Mouse (Mus musculus) ES-Bruce4 (cell line): ENCODE measurements around the gene Cdc42bpb. TPM values are rescaled to one million over a fixed set of nuclear protein-coding genes. Genes with fewer than 3 reads are reported as not detected.

ENCODE experiments used
- H3K27ac ChIP-seq: 2 replicates; pipeline ENCODE4 v1.5.1; 2012; ENCODE audit warnings: low read length, inconsistent platforms; ENCODE audit not compliant: insufficient read depth
- H3K27me3 ChIP-seq: 2 replicates; pipeline ENCODE4 v1.6.1; 2012; ENCODE audit warnings: mild to moderate bottlenecking, low read length, inconsistent platforms; ENCODE audit not compliant: control insufficient read depth, poor library complexity, insufficient read depth, severe bottlenecking
- H3K36me3 ChIP-seq: 2 replicates; pipeline ENCODE4 v1.6.1; 2012; ENCODE audit warnings: inconsistent platforms, mild to moderate bottlenecking, low read length, moderate library complexity; ENCODE audit not compliant: control insufficient read depth, poor library complexity, insufficient read depth, severe bottlenecking
- H3K4me1 ChIP-seq: one replicate; pipeline ENCODE4 v1.8.1; 2011; ENCODE audit warnings: low read length; ENCODE audit not compliant: control insufficient read depth, insufficient read depth
- H3K4me3 ChIP-seq: 2 replicates; pipeline ENCODE4 v1.5.1; 2011; ENCODE audit warnings: low read depth, mild to moderate bottlenecking, low read length
- H3K9ac ChIP-seq: 2 replicates; pipeline ENCODE4 v1.6.1; 2012; ENCODE audit warnings: low read depth, mild to moderate bottlenecking, inconsistent platforms; ENCODE audit not compliant: poor library complexity, severe bottlenecking
- H3K9me3 ChIP-seq: replicated peaks from 2 replicates; pipeline ENCODE4 v1.6.1; 2012; ENCODE audit warnings: mild to moderate bottlenecking, low read length, inconsistent platforms; ENCODE audit not compliant: control insufficient read depth, poor library complexity, insufficient read depth, severe bottlenecking
- CTCF ChIP-seq: IDR thresholded peaks from one replicate; pipeline ENCODE4 v1.8.1; 2011; ENCODE audit warnings: low read depth, low read length
- EP300 ChIP-seq: IDR thresholded peaks from 2 replicates; pipeline ENCODE4 v1.6.1; 2011; ENCODE audit warnings: low read depth, low read length; ENCODE audit not compliant: insufficient read depth
- POLR2A ChIP-seq: IDR thresholded peaks from one replicate; pipeline ENCODE4 v1.8.1; 2011; ENCODE audit warnings: low read length; ENCODE audit not compliant: insufficient read depth
- polyA plus RNA-seq: library from polyadenylated mRNA; stranded (reverse); fragments of >200 nt; gene quantifications from 2 replicates; pipeline ENCODE4 v1.2.4, GENCODE M21; 2011; ENCODE audit warnings: low read depth; ENCODE audit not compliant: missing spikeins, insufficient read depth, insufficient read length

The Cdc42bpb gene
- polyA plus RNA-seq, 1 experiment = 52.3 TPM

DNA sequence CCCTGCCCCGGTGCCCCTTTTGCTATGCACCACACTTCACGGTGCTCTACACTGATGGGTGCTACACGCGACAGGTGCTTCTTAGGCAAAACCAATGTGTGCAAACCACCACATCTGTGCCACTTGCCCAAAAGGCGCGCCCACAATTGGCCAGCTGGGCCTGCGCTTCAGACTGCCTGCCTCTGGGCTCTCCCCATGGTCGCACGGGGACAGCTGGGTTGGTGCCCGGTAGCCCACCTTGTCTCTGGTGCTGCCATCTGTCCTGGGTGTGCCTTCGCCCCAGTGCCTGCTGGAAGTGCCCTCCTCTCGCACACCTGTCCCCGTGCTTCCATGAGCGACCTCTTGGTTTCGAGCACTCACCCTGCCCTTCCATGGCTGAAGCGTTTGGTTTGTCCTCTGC lies 113.9 kb downstream of the Cdc42bpb start:
- no peaks in the 10 kb centered on the region for H3K4me1 ChIP-seq
- no peak overlapping the region for H3K4me3 ChIP-seq
- TF ChIP-seq POLR2A = no peak
- no peak for TF ChIP-seq CTCF
- TF ChIP-seq EP300 = no peak
- H3K27ac ChIP-seq = no peak overlapping the region
- no peaks in the 10 kb centered on the region for H3K9me3 ChIP-seq
- H3K27me3 ChIP-seq = no peaks in the 10 kb centered on the region
- no peak overlapping the region for H3K9ac ChIP-seq
- H3K36me3 ChIP-seq = no peaks in the 10 kb centered on the region

DNA sequence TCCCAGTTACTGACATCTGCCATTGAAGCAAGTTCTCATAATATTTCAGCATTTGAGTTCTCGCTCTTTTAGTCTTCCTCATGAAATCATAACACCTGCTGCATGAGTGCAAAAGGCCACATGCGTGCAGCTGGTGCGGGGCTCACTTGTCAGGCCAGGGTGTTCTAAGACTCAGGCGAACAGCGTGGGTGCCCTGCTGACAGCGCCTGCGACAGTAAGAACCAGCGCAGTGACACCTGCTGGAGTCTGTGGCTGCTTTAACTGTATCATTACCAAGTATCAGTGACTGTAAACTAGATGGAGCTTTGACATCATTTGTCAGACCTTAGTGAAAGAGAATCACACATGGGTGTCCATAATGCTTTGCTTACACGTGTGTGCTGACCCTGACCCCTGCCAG lies 126.3 kb downstream of the Cdc42bpb start:
- TF ChIP-seq POLR2A (no peak), CTCF (peak; percentile 12)

DNA sequence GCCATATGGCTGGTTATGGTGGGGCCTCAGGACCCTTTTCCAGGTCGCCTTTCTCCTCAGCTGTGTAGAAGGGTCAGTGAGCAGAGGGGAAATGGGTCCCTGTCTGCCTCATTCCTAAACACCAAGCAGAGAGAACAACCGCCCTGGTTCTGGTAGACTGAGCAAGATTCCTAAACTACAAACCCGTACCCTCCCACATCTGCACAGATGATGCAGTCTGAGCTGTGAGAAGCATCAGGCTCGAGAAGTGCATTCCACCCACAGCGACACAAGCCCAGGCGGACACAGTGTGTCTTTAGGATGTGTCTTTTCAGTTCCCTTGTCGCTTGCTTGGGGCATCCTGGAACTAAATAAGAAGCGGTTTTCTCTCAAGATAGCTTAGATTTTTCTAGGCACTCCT lies 127.4 kb downstream of the Cdc42bpb start:
- no peaks in the 10 kb centered on the region for H3K9me3 ChIP-seq
- no peak overlapping the region for H3K27ac ChIP-seq
- no peak for TF ChIP-seq EP300
- no peak for TF ChIP-seq POLR2A
- no peak for TF ChIP-seq CTCF
- no peaks in the 10 kb centered on the region for H3K36me3 ChIP-seq
- no peak overlapping the region for H3K4me3 ChIP-seq
- no peaks in the 10 kb centered on the region for H3K4me1 ChIP-seq
- H3K27me3 ChIP-seq = no peaks in the 10 kb centered on the region
- H3K9ac ChIP-seq = no peak overlapping the region

More for the DNA sequence above, 126.3 kb downstream of the Cdc42bpb start:
- H3K36me3 ChIP-seq = no peaks in the 10 kb centered on the region
- H3K4me3 ChIP-seq = no peak overlapping the region
- no peaks in the 10 kb centered on the region for H3K27me3 ChIP-seq
- H3K27ac ChIP-seq = no peak overlapping the region
- H3K9me3 ChIP-seq = no peaks in the 10 kb centered on the region
- no peaks in the 10 kb centered on the region for H3K4me1 ChIP-seq
- no peak overlapping the region for H3K9ac ChIP-seq

DNA sequence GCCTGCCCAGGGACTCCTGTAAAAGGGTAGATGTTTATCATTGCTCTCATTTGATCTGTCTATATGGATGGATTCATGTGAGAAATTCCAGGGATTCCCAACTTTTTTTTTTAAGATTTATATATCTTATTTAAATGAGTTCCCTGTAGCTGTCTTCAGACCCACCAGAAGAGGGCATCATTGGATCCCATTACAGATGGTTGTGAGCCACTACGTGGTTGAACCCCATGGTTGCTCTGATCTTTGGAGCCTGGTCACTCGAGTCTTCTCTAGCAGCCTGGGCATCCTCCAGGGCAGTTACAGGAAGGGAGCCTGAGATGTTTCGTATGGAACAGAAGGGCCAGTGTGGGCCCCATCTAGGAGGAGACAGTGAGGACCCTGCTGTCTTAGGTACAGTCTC lies 128.4 kb downstream of the Cdc42bpb start:
- Histone ChIP-seq H3K4me3 (no peak overlapping the region), H3K4me1 (no peaks in the 10 kb centered on the region), H3K9me3 (no peaks in the 10 kb centered on the region), H3K27ac (no peak overlapping the region), H3K36me3 (no peaks in the 10 kb centered on the region), H3K27me3 (no peaks in the 10 kb centered on the region), H3K9ac (no peak overlapping the region)
- TF ChIP-seq EP300 (no peak), POLR2A (no peak), CTCF (peak; percentile 3)

DNA sequence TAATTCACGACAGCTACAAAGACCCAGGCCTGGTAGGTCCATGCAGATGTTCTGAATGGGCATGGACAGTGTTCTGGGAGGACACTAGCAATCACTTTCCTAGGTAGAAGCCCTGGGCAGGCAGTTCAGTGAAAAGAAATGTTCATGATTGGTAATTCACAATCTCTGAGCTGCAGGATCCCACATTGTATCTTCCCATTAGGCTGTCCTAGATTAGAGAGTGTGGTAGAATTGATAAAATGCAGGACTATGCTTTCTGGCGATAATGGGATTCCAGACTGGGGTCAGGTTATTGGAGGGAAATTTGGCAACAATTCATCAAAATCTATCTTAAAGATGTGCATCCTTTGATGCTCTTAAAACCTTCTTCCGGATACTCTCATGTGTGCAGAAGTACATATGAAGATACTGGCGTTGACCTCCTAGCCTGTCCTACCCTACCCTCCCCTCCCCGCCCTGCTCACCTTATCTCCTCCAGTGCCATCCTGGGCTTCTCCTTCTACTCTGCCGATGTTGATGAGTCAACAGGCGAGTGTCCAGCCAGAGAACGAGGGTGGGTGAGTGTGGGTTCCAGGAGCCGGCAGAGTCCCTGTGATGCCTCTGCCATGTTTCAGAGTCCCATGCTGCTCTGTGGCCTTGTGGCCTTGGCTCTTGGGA lies 130.6 kb downstream of the Cdc42bpb start:
- H3K36me3 ChIP-seq = no peaks in the 10 kb centered on the region
- no peaks in the 10 kb centered on the region for H3K4me1 ChIP-seq
- H3K9ac ChIP-seq = no peak overlapping the region

DNA sequence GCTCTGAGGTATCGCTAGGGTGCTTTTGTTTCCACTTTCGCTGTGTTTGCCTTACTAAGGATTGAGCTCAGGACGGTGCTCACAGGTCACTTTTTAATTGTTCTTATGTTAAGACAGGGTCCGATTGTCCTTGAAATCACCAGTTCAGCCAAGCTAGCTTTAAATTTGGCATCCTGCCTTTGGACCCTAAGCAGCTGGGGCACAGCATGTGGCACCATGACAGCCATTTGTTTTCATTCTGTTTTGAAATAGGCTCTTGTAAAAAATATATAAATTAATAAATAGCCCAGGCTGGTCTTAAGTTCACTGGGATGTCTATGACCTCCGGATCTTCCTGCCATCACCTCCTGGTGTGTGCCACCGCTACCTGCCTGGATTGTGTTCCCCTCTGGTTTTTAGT lies 132.4 kb downstream of the Cdc42bpb start:
- Histone ChIP-seq H3K9me3 (no peaks in the 10 kb centered on the region), H3K4me1 (no peaks in the 10 kb centered on the region), H3K27ac (no peak overlapping the region), H3K36me3 (no peaks in the 10 kb centered on the region), H3K27me3 (no peaks in the 10 kb centered on the region), H3K9ac (no peak overlapping the region), H3K4me3 (no peak overlapping the region)
- no peak for TF ChIP-seq POLR2A
- TF ChIP-seq CTCF = no peak
- no peak for TF ChIP-seq EP300

More for the DNA sequence above, 130.6 kb downstream of the Cdc42bpb start:
- Histone ChIP-seq H3K9me3 (no peaks in the 10 kb centered on the region), H3K27me3 (no peaks in the 10 kb centered on the region), H3K4me3 (no peak overlapping the region), H3K27ac (no peak overlapping the region)
- no peak for TF ChIP-seq POLR2A
- TF ChIP-seq EP300 = no peak
- TF ChIP-seq CTCF = no peak
